Comparison of ENCODE assay signal across 12 mouse cellular contexts in the genomic region with DNA sequence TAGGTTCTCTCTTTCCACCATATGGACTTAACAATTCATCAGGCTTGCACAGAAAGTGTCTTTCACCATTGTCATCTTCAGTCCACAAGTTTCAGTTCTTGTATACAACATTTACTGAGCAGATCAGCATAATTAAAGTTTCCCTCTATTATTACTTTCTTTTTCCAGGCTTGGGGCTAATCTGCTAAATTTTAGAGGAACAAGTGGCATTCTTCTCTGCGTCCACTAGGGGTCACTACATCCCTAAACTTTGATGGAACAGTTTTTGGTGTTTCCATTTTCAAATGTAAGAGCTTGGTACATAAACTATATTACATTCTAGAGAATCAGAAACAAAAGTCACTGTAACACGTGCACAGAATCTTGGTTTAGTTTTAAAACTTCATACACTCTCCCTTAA. TPM values are rescaled to one million over a fixed set of nuclear protein-coding genes. Genes with fewer than 3 reads are reported as not detected.
DNase-seq lines count a peak whose midpoint lies in the region; ATAC-seq and TF ChIP-seq lines count a peak whose summit lies in the region.
"Had no signal": no experiment of that assay in that cellular context is flagged by ENCODE, and none has a peak within 500 bp of the region (broad histone marks: within the 10 kb centered on the region; RNA-seq: fewer than 3 reads in every experiment).

No protein-coding gene starts in this region.

- no peaks in the 10 kb centered on the region for H3K9me3 ChIP-seq in kidney, postnatal 0 days (replicated peaks; ENCODE audit: low read length)

- no peaks in the 10 kb centered on the region for H3K36me3 ChIP-seq in kidney, postnatal 0 days (ENCODE audit: insufficient read depth, low read length)

- TF ChIP-seq CTCF in kidney, postnatal 0 days (IDR thresholded peaks at IDR 0.05; ENCODE audit: low read depth), result peak; percentile 68

- H3K27me3 ChIP-seq in kidney, postnatal 0 days (ENCODE audit: insufficient read depth, low read length), result no peaks in the 10 kb centered on the region

- peak; percentile 10 for DNase-seq in CD4-positive, CD25-positive, alpha-beta regulatory T cell, adult 2 months (ENCODE audit: low read depth, low spot score)
- DNase-seq in kidney, postnatal 0 days (ENCODE audit: low spot score), result peak; percentile 31
- no peak for DNase-seq in kidney, postnatal 36 days
- DNase-seq in MN1 (ENCODE audit: low spot score), result peak; percentile 28
- DNase-seq in forelimb bud, embryonic 11.5 days (ENCODE audit: low read depth, low spot score), result peak; percentile 23
- no peak for DNase-seq in frontal cortex, postnatal 10 days (ENCODE audit: low spot score in 2 of 2)
- no peak for DNase-seq in layer of hippocampus, adult 11-12 months (ENCODE audit: low spot score)
- DNase-seq: adrenal gland, postnatal 25 days; kidney, postnatal 25 days had no signal

- no peak overlapping the region for H3K4me3 ChIP-seq in kidney, postnatal 0 days (replicated peaks; ENCODE audit: low read depth, low read length)

- no peaks in the 10 kb centered on the region for H3K4me1 ChIP-seq in kidney, postnatal 0 days (replicated peaks; ENCODE audit: insufficient read depth, low read length)

- WGBS in kidney, postnatal 0 days, result 1% methylated on average over 2 of the region's 2 CpGs

- no peak overlapping the region for H3K4me2 ChIP-seq in kidney, postnatal 0 days (ENCODE audit: low read length)

- no peak overlapping the region for H3K9ac ChIP-seq in kidney, postnatal 0 days (ENCODE audit: low read depth, low read length)

- no peak for ATAC-seq in CD4-positive, CD25-positive, alpha-beta regulatory T cell, adult 4 months
- ATAC-seq in kidney, postnatal 0 days (replicated peaks; ENCODE audit: low FRiP score, low read depth), result no peak

- no peak overlapping the region for H3K27ac ChIP-seq in kidney, postnatal 0 days

RNA-seq across cellular contexts. Expression of a gene that starts 28.2 kb away (rescaled TPM):
- not detected for polyA plus RNA-seq in CD4-positive, CD25-positive, alpha-beta regulatory T cell, adult 4 months (2017; shearing (Covaris generic))
- not detected in 2 replicates for polyA plus RNA-seq in kidney, postnatal 0 days (2015; fragmentation: Nextera tagmentation; extraction: Ambion mirVana)
- polyA plus RNA-seq: limb, embryonic 14.5 days; testis, adult 2 months had no signal

Comparison
In these comparisons a context has a peak if more than half of its experiments do, and no peak if none do; other contexts are left out.
1. DNase-seq: peak in CD4-positive, CD25-positive, alpha-beta regulatory T cell, adult 2 months (single experiment), kidney, postnatal 0 days (single experiment), MN1 (single experiment) and forelimb bud, embryonic 11.5 days (single experiment); none in kidney, postnatal 36 days (0 of 2), frontal cortex, postnatal 10 days (0 of 2) and layer of hippocampus, adult 11-12 months (single experiment).